Mouse (Mus musculus) cerebellum, postnatal 4 days (tissue): ENCODE measurements around the gene Ndc80.
"Not testable (repeated sequence)": the region's sequence is repeated elsewhere in the genome, so short reads cannot be mapped to it uniquely, and the experiment has no call there.

Source experiments
- DNase-seq, 2 experiments: peaks; one replicate each; pipeline ENCODE4 v3.0.0; 2022; ENCODE audit warnings: low spot score in 2 of 2, mixed read lengths in 1 of 2

Ndc80 gene

GRCm38 (mm10) chr17:71477481-71477880 lies 49.2 kb downstream of the Ndc80 start:
- DNase-seq: no peak

GRCm38 (mm10) chr17:71476346-71477020 lies 50.2 kb downstream of the Ndc80 start:
- DNase-seq: no peak

GRCm38 (mm10) chr17:71475705-71476089 lies 51.0 kb downstream of the Ndc80 start:
- peak; percentile 25 to 73 for DNase-seq

- peak; percentile 85 to 94 for DNase-seq
Observed at GRCm38 (mm10) chr17:71474762-71475704, 51.6 kb downstream of the Ndc80 start, which contains the start of gene Smchd1. TSS of gene Smchd1 (minus strand) at chr17:71475343.

GRCm38 (mm10) chr17:71474128-71474527 lies 52.5 kb downstream of the Ndc80 start:
- no peak for DNase-seq

GRCm38 (mm10) chr17:71471261-71471660 lies 55.4 kb downstream of the Ndc80 start:
- DNase-seq: no peak

- no peak for DNase-seq
Observed at GRCm38 (mm10) chr17:71460312-71460711, 66.3 kb downstream of the Ndc80 start.

- DNase-seq: no peak
Observed at GRCm38 (mm10) chr17:71459818-71460217, 66.8 kb downstream of the Ndc80 start, which contains the start of gene Gm4707. TSS of gene Gm4707 (minus strand) at chr17:71459918.

- not testable (repeated sequence) for DNase-seq
Observed at GRCm38 (mm10) chr17:71457361-71457760, 69.3 kb downstream of the Ndc80 start.
